Mouse (Mus musculus) testis, adult 2 months (tissue): ENCODE results near the gene Tcp11l1. TPM values are rescaled to one million over a fixed set of nuclear protein-coding genes. Genes with fewer than 3 reads are reported as not detected.

Source experiments
- H3K27ac ChIP-seq: fragments of 200-500 bp; 2 replicates; pipeline ENCODE4 v1.5.1; 2012; ENCODE audit warnings: low read depth, low read length; ENCODE audit not compliant: control insufficient read depth, insufficient read depth
- H3K27me3 ChIP-seq: fragments of 200-500 bp; 2 replicates; pipeline ENCODE4 v1.6.1; 2012; ENCODE audit warnings: mild to moderate bottlenecking, low read length, moderate library complexity; ENCODE audit not compliant: control insufficient read depth, insufficient read depth
- H3K36me3 ChIP-seq: fragments of 200-500 bp; 2 replicates; pipeline ENCODE4 v1.6.1; 2012; ENCODE audit warnings: mild to moderate bottlenecking, low read length; ENCODE audit not compliant: control insufficient read depth, insufficient read depth
- H3K4me1 ChIP-seq: fragments of 200-500 bp; 2 replicates; pipeline ENCODE4 v1.6.1; 2012; ENCODE audit warnings: low read length; ENCODE audit not compliant: control insufficient read depth, insufficient read depth
- H3K4me3 ChIP-seq: fragments of 200-500 bp; 2 replicates; pipeline ENCODE4 v1.5.1; 2012; ENCODE audit warnings: low read depth, mild to moderate bottlenecking, low read length, moderate library complexity, mixed read lengths; ENCODE audit not compliant: control insufficient read depth
- CTCF ChIP-seq: fragments of 200-500 bp; IDR thresholded peaks from 2 replicates; pipeline ENCODE4 v1.5.1; 2012; ENCODE audit warnings: low read depth, mild to moderate bottlenecking, inconsistent platforms, low read length, moderate library complexity; ENCODE audit not compliant: control insufficient read depth, insufficient read depth, insufficient replicate concordance
- POLR2A ChIP-seq: fragments of 200-500 bp; IDR thresholded peaks from 2 replicates; pipeline ENCODE4 v1.6.1; 2012; ENCODE audit warnings: low read depth, mild to moderate bottlenecking, inconsistent platforms, low read length, moderate library complexity; ENCODE audit not compliant: control insufficient read depth
- polyA plus RNA-seq: library from polyadenylated mRNA; depleted of rRNA; stranded (reverse); fragments of >200 nt; gene quantifications from 2 replicates; pipeline ENCODE4 v1.2.3, GENCODE M21; 2012; rRNA removed

Gene Tcp11l1
- 3.0 and 3.8 TPM in 2 replicates for polyA plus RNA-seq

GRCm38 (mm10) chr2:104711585-104712485 is at the start of gene Tcp11l1:
Gene Tcp11l1 (minus strand): TSS chr2:104712169.
- H3K27ac ChIP-seq = peak within 1 kb of the TSS; percentile 34
- no peaks in the 10 kb centered on the region for H3K27me3 ChIP-seq
- no peaks in the 10 kb centered on the region for H3K36me3 ChIP-seq
- peak; percentile 10; the same call in 1 of the 2 replicates for TF ChIP-seq POLR2A
- no peak for TF ChIP-seq CTCF
- peak within 1 kb of the TSS; percentile 85 for H3K4me3 ChIP-seq
- H3K4me1 ChIP-seq = peaks cover 6% of the 10 kb centered on the region

DNA sequence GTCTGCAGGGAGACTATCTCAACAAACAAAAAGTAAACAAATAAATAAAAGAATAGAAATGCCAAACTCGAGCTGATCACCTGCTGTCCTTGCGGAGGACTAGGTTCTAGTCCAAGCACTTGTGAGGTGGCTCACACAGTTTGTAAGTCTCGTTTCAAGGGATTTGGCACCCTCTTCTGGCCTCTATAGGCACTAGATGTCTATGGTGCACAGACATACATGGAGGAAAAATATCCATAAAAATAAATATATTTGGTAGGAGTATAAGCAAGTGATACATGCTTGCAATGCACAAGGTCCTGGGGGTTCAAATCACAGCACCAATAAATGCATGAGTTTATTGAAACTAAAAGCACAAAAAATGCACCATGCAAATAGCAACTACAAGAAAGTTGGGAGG is 38.6 kb upstream of the Tcp11l1 start:
- Histone ChIP-seq H3K36me3 (no peaks in the 10 kb centered on the region), H3K27me3 (no peaks in the 10 kb centered on the region), H3K27ac (no peak overlapping the region), H3K4me1 (peaks cover 2% of the 10 kb centered on the region; the same call in 1 of the 2 replicates), H3K4me3 (no peak overlapping the region)
- TF ChIP-seq POLR2A = no peak
- no peak for TF ChIP-seq CTCF

DNA sequence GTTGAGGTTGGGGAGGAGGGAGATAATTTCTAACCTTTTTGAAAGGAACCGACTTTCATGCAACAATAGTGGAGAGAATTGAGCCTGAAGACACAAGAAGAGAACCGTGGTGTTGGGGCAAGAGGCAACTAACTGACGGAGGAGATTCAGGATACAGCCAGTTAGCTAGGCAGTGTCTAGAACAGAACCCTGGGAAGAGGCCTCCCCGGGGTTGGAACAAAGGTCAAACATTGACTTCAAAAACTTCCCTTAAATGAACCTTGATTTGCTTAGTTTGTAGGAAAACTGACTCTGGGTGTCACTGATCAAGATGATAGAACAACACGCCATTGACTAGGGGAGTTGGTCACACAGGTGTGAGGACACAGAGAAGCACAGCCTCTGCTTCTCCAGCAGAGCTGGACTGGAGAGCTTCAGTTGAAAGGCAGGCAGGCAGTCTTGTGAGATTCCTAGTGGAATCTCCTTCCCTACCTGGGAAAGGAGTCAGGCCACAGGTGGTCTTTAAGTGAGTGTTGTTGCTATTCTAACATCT is 36.7 kb upstream of the Tcp11l1 start:
- no peak for TF ChIP-seq POLR2A
- Histone ChIP-seq H3K4me3 (no peak overlapping the region), H3K27ac (no peak overlapping the region), H3K4me1 (peaks cover 2% of the 10 kb centered on the region; the same call in 1 of the 2 replicates), H3K36me3 (no peaks in the 10 kb centered on the region), H3K27me3 (no peaks in the 10 kb centered on the region)

GRCm38 (mm10) chr2:104746251-104746650 is 34.3 kb upstream of the Tcp11l1 start:
- TF ChIP-seq CTCF = no peak
- TF ChIP-seq POLR2A = no peak
- H3K4me1 ChIP-seq = peaks cover 11% of the 10 kb centered on the region
- H3K4me3 ChIP-seq = peak overlapping the region; percentile 27; the same call in 1 of the 2 replicates
- H3K27me3 ChIP-seq = no peaks in the 10 kb centered on the region; the same call in 1 of the 2 replicates
- H3K27ac ChIP-seq = no peak overlapping the region
- no peaks in the 10 kb centered on the region for H3K36me3 ChIP-seq

DNA sequence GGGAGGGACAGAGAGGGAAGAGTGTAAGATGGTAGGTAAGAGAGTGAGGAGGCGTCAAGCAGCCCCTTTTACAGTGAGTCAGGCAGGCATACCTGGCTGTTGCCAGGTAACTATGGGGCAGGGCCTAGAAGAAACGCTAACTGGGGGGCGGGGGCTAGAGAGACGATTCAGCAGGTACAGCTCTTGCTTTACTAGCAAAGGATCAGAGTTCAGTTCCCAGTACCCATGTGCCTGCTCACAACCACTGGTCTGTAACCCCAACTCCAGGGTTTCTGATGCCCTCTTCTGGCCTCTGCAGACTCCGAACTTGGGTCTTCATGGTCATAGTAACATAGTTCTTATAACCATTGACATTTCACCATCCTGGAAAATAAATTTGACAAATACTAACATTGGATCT is 32.0 kb upstream of the Tcp11l1 start:
- Histone ChIP-seq H3K4me3 (no peak overlapping the region), H3K4me1 (peaks cover 11% of the 10 kb centered on the region), H3K27ac (no peak overlapping the region), H3K36me3 (no peaks in the 10 kb centered on the region), H3K27me3 (no peaks in the 10 kb centered on the region; the same call in 1 of the 2 replicates)
- TF ChIP-seq POLR2A = no peak

- Histone ChIP-seq H3K27me3 (no peaks in the 10 kb centered on the region; the same call in 1 of the 2 replicates), H3K27ac (no peak overlapping the region), H3K4me1 (peaks cover 11% of the 10 kb centered on the region), H3K4me3 (peak overlapping the region; percentile 67), H3K36me3 (no peaks in the 10 kb centered on the region)
- TF ChIP-seq POLR2A (no peak), CTCF (no peak)
These were observed 31.2 kb upstream of the Tcp11l1 start for GRCm38 (mm10) chr2:104743160-104743559.

DNA sequence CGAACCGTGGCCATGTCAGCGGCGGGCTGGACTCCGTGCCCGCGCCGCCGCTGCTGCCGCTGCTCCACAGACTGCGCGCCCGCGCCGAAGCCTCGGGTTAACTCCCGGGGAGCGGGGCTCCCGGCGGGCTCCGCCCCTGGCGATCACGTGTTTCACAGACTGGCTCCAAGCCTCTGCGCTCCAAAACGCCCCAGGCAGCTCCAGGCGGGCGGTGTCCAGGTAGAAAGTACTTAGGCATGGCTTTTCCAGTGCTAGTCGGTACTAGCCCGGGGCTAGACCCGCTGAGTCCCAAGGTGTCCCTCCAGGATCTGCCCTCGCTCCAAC is 30.7 kb upstream of the Tcp11l1 start, which contains the start of gene Depdc7:
TSS of gene Depdc7 (minus strand) at position 138 of the 324 bp plus-strand sequence.
- no peak within 1 kb of the TSS for H3K27ac ChIP-seq
- H3K27me3 ChIP-seq = no peaks in the 10 kb centered on the region; the same call in 1 of the 2 replicates
- H3K4me1 ChIP-seq = peaks cover 11% of the 10 kb centered on the region

More for the DNA sequence above, 30.7 kb upstream of the Tcp11l1 start, which contains the start of gene Depdc7:
- no peaks in the 10 kb centered on the region for H3K36me3 ChIP-seq
- peak within 1 kb of the TSS; percentile 67 for H3K4me3 ChIP-seq
- TF ChIP-seq POLR2A (no peak), CTCF (no peak)
